Mouse (Mus musculus) brain, embryonic 14.5 days (tissue): Measurements from ENCODE around the gene Appl1.

Source experiments
- CTCF ChIP-seq: fragments of 200-500 bp; IDR thresholded peaks from 2 replicates; pipeline ENCODE4 v1.5.1; 2012; ENCODE audit warnings: inconsistent platforms, mild to moderate bottlenecking, moderate library complexity, borderline replicate concordance; ENCODE audit not compliant: insufficient read depth, insufficient read length; ENCODE audit errors: extremely low read depth
- POLR2A ChIP-seq: fragments of 200-500 bp; IDR thresholded peaks from 2 replicates; pipeline ENCODE4 v1.6.1; 2012; ENCODE audit warnings: mild to moderate bottlenecking, inconsistent platforms, borderline replicate concordance; ENCODE audit not compliant: poor library complexity, insufficient read depth, insufficient read length, severe bottlenecking; ENCODE audit errors: extremely low read depth

DNA sequence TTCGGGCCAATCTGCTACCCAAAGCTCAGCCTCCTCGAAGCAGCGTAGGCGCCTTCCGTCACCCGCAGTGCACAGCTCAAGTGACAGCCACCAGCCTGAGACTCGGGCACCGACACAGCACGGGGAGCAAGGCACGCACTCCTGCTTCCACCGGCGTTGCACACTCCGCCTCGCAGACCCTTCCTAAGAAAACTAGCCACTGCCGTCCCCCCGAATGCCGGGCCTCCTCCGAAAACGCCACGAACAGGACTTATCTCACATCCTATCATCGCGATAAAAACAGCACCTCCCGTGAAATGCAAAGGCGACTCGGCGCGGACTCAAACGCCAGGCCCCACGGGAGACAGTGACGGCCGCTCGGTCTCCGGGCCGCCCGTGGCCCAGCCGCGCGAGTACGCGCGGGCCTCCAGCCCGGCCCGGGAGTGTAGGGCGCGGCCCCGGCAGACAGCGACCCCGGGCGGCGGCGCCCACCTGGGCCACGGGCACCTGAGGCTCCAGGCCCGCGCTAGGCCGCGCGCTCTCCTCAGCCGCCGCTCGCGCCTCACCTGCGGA, 1.1 kb downstream of the Appl1 start:
- TF ChIP-seq CTCF (no peak), POLR2A (no peak)
